Mouse (Mus musculus) megakaryocyte, embryonic 14.5 days (primary cell): ENCODE data around the gene Ikzf4.

Experiments
- FLI1 ChIP-seq: IDR thresholded peaks from 2 replicates; pipeline ENCODE4 v1.6.1; 2012; ENCODE audit warnings: low read length, inconsistent platforms, mixed read lengths
- GATA1 ChIP-seq: IDR thresholded peaks from 3 replicates; pipeline ENCODE4 v1.6.1; 2012; ENCODE audit warnings: mixed read lengths, low read length, inconsistent platforms, borderline replicate concordance

DNA sequence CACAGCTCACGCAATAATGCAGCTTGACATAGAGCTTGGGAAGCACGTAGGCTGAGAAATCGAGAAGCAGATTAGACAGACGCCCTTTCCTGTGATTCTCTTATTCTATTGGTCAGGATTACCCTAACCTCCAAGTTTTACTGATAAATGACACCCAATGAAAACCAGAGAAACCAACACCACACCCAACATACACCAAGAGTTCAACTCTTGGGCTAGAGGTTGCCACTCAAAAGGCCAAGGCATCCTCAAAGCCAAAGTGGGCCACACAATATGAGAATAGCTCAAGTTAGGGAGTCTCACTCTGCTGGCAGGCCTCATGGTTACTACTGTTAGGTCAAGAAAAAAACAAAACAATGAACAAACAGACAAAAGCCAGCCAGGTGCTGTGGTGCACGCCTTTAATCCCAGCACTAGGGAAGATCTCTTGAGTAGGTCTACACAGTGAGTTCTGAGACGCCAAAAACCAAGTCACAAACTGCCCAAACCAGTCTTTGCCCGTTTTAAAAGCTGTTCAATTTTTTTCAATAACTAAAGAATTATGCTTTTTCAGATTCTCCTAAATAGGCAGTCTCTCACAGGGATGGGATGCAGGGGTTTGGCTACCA lies 20.4 kb downstream of the Ikzf4 start:
- no peak for TF ChIP-seq FLI1
- TF ChIP-seq GATA1 = no peak
